Mouse (Mus musculus) olfactory bulb, adult 2 months (tissue): ENCODE results near the gene Helz2. TPM values are rescaled to one million over a fixed set of nuclear protein-coding genes. Genes with fewer than 3 reads are reported as not detected.

Source experiments
- H3K27ac ChIP-seq: fragments of 200-500 bp; 2 replicates; pipeline ENCODE4 v1.5.1; 2012; ENCODE audit warnings: low read depth, low read length; ENCODE audit not compliant: insufficient read depth
- H3K4me1 ChIP-seq: fragments of 200-500 bp; 2 replicates; pipeline ENCODE4 v1.6.1; 2012; ENCODE audit warnings: low read length; ENCODE audit not compliant: control insufficient read depth, insufficient read depth
- H3K4me3 ChIP-seq: fragments of 200-500 bp; 2 replicates; pipeline ENCODE4 v1.5.1; 2012; ENCODE audit warnings: mild to moderate bottlenecking, low read depth, low read length, moderate library complexity; ENCODE audit not compliant: insufficient read depth
- CTCF ChIP-seq: fragments of 200-500 bp; IDR thresholded peaks from 2 replicates; pipeline ENCODE4 v1.5.1; 2012; ENCODE audit warnings: low read depth, mild to moderate bottlenecking, low read length, moderate library complexity; ENCODE audit not compliant: insufficient read depth
- POLR2A ChIP-seq: fragments of 200-500 bp; IDR thresholded peaks from 2 replicates; pipeline ENCODE4 v1.6.1; 2012; ENCODE audit warnings: mild to moderate bottlenecking, low read depth, low read length, moderate library complexity; ENCODE audit not compliant: insufficient read depth
- WGBS: fragments of 180-500 bp; shearing (Covaris S2); methylation state at CpG from one replicate; pipeline ENCODE4 v1.1.7; 2018; 5-methylcytosine and 5-hydroxymethylcytosine counted together
- polyA plus RNA-seq: library from polyadenylated mRNA; stranded (reverse); fragments of >200 nt; gene quantifications from 2 replicates; pipeline ENCODE4 v1.2.4, GENCODE M21; 2012; ENCODE audit warnings: low replicate concordance; ENCODE audit not compliant: missing spikeins, insufficient read depth, insufficient read length

Gene Helz2
- polyA plus RNA-seq, 1 experiment: not detected

- no peaks in the 10 kb centered on the region for H3K4me1 ChIP-seq
- 78% methylated on average over 4 of the region's 4 CpGs for WGBS
- H3K4me3 ChIP-seq: no peak overlapping the region
- H3K27ac ChIP-seq: no peak overlapping the region
- TF ChIP-seq POLR2A: no peak
- TF ChIP-seq CTCF: no peak
Measured at GRCm38 (mm10) chr2:181274639-181275038, 32.8 kb upstream of the Helz2 start.

DNA sequence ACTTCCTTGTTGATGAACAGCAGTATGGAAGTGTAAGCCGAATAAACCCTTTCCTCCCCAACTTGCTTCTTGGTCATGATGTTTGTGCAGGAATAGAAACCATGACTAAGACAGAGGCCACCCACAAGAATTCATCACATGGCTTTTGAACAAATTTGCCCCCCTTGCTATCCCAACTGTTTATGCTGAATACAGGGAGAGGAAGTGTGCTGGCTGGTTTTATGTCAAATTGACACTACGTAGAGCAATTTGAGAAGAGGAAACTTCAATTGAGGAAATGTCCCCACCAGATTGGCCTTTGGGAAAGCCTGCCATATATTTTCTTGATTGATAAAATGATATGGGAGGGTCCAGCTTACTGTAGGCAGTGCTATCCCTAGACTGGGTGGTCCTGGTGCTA, 32.0 kb upstream of the Helz2 start:
- TF ChIP-seq CTCF: no peak
- no peak for TF ChIP-seq POLR2A
- Histone ChIP-seq H3K4me3 (no peak overlapping the region), H3K27ac (no peak overlapping the region), H3K4me1 (no peaks in the 10 kb centered on the region)
- 64% methylated on average over 2 of the region's 2 CpGs for WGBS

DNA sequence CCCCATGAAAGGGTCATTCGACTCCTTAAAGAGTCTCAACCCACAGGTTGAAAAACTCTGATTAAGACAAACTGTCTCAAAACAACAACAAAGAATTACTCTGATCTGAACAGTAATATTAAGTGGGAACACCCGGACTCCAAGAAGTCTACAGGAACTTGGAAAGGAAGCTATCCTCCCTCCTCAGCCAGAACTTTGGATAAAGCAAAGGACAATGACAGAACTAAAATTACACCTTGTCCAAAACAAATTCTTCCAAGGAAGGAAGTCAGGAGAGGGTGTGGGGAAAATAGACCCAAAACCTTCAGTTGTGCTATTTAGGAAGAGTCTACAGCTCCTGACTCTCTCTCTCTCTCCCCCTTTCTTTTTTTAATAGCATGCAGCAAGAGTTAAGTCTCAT, 30.3 kb upstream of the Helz2 start:
- TF ChIP-seq POLR2A: no peak
- TF ChIP-seq CTCF: no peak
- 89% methylated on average over 2 of the region's 2 CpGs for WGBS

GRCm38 (mm10) chr2:181266839-181267238, 25.0 kb upstream of the Helz2 start:
- Histone ChIP-seq H3K27ac (no peak overlapping the region), H3K4me1 (no peaks in the 10 kb centered on the region), H3K4me3 (no peak overlapping the region)
- WGBS: 92% methylated on average over 2 of the region's 2 CpGs
- TF ChIP-seq POLR2A (no peak), CTCF (no peak)

More for the DNA sequence above, 30.3 kb upstream of the Helz2 start:
- Histone ChIP-seq H3K27ac (no peak overlapping the region), H3K4me1 (no peaks in the 10 kb centered on the region), H3K4me3 (no peak overlapping the region)

DNA sequence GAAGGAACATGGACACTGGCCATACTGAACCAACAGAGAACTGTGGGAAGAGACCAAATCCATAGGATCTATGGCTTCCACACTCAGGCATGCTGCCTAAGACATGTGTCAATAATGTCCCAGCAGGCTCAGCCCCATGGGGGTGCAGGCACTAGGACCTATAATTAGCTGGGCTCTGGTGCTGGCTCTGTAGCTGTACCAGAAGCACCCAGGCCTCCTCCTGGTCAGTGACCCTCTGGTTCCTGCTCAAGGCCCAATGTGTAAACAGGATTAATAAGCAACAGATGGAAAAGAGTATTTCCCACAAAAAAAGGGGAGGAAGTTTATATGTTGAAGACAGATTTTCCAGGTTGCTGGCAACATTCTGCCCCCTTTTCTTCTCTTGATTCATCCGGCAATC, 11.4 kb upstream of the Helz2 start:
- H3K4me3 ChIP-seq: no peak overlapping the region
- TF ChIP-seq CTCF: no peak
- TF ChIP-seq POLR2A: no peak
- WGBS: 75% methylated on average over 1 of the region's 1 CpGs
- H3K4me1 ChIP-seq: no peaks in the 10 kb centered on the region
- no peak overlapping the region for H3K27ac ChIP-seq

- Histone ChIP-seq H3K27ac (no peak overlapping the region), H3K4me3 (no peak overlapping the region), H3K4me1 (no peaks in the 10 kb centered on the region)
- WGBS: 97% methylated on average over 1 of the region's 1 CpGs
- no peak for TF ChIP-seq POLR2A
- no peak for TF ChIP-seq CTCF
Measured at GRCm38 (mm10) chr2:181251841-181252240, 10.0 kb upstream of the Helz2 start.

DNA sequence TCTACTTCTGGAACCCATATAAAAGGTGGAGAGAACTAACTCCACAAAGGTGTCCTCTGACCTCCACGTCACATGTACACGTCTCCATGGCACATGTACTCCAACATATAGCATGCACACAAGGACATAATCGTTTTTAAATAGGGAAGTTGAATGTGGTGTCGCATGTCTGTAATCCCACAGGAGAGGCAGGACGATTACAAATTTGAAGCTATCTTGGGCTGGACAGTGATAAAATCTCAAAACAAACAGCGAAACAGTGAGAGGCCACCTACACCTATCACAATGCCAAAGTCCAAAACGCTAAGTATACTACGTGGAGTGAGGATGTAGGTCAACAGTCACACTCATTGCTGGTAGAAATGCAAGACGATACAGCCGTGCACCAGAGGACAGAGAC, 7.4 kb upstream of the Helz2 start:
- 90% methylated on average over 10 of the region's 10 CpGs for WGBS
- Histone ChIP-seq H3K4me3 (no peak overlapping the region), H3K4me1 (no peaks in the 10 kb centered on the region), H3K27ac (no peak overlapping the region)
- TF ChIP-seq POLR2A (no peak), CTCF (no peak)

GRCm38 (mm10) chr2:181245031-181245430, 3.2 kb upstream of the Helz2 start:
- no peak overlapping the region for H3K27ac ChIP-seq

GRCm38 (mm10) chr2:181243706-181244394, 2.0 kb upstream of the Helz2 start:
- H3K27ac ChIP-seq: no peak overlapping the region
- WGBS: 43% methylated on average over 11 of the region's 11 CpGs
- no peak overlapping the region for H3K4me3 ChIP-seq
- TF ChIP-seq CTCF (no peak), POLR2A (no peak)
- peaks cover 12% of the 10 kb centered on the region for H3K4me1 ChIP-seq

More at GRCm38 (mm10) chr2:181245031-181245430, 3.2 kb upstream of the Helz2 start:
- WGBS: 32% methylated on average over 2 of the region's 2 CpGs
- no peak for TF ChIP-seq CTCF
- no peak for TF ChIP-seq POLR2A
- Histone ChIP-seq H3K4me1 (peaks cover 5% of the 10 kb centered on the region; the same call in 1 of the 2 replicates), H3K4me3 (no peak overlapping the region)
